Mouse (Mus musculus) heart, postnatal 10 days (tissue): ENCODE measurements around the gene Tent2. TPM values are rescaled to one million over a fixed set of nuclear protein-coding genes. Genes with fewer than 3 reads are reported as not detected.

Experiments used
- DNase-seq, 2 experiments: peaks; one replicate each; pipeline ENCODE4 v3.0.0; 2021
- intact Hi-C: fragments of 180-260 bp; cut with DNase I; formaldehyde crosslinking; loops from one replicate; pipeline ENCODE4 v1.15.1; 2025
- total RNA-seq, 2 experiments: library from RNA; stranded (reverse); gene quantifications; 2 replicates each; pipeline ENCODE4 v1.2.3; 2021

Tent2 gene
- total RNA-seq, 2 experiments from 2014 or later, result 24.0 to 25.8 TPM

DNA sequence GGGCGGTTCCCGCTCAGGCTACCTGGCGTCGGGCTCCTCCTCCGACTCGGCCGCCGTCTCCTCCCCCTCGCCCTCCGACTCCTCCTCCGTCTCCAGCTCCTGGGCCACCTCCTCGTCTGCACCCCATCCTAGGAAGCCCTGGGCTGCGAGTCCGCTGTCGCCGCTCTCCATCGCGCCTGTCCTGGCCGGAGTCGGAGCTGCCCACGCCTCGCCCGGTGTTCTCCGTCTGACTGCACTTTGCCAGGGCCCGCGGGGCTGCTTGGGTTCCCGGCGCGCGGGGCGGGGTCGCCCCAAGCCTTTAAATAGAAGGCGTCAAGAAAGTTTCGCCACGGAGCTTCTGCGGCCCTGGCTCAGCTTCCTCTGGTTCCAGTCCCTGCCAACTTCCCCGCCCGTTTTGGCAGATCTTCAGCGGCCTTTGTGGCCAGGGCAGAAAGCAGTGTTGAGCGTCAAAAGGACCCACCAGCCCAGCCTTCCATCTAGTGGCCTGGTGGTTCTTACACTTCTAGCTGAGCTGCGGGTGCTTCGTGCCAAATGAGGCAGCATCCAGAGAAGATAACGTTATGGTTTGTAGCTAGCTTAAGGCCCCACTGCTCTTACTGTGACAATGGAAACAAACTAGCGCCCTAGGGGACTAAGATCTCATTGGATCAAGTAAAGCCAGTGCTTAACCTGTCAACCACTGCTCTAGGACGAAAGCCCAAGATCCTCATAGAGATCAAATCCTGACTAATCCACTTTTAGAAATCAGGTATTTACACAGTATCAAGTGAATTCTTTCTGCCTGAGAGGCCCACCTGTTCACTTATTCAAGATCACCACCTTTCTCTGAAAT, 47.6 kb downstream of the Tent2 start, which contains the start of gene Cmya5:
Gene Cmya5 (minus strand): TSS at position 389 of the 832 bp plus-strand sequence.
- peak; percentile 97 for DNase-seq
- intact Hi-C loops, result loop anchor here (2.0 to 5.0 kb wide), 3 partner anchors 98 to 392 kb away; no protein-coding TSS in a partner anchor

DNA sequence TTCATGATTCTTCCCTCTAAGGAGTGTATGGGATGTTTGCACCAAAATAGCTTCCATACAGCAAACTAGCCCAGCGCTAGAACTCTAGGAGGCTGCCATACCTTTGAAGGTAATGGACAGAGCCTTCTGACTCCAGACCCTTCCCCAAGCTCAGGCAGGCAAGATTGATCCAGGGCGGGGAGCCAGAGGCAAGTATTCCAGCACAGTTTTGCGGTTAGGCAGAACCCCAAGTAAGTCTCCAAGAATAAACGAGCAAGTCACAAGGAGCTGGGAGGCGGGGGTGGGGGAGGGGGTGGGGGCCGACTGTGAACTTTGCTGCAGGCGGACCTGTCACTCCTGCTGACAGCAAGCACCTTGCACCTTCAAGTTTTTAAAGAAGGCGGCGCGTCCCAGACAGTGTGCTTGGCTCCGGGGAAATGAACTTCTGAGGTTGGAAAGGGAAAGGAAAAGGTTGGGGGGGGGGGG, 48.3 kb downstream of the Tent2 start:
- intact Hi-C loops, result loop anchor here (2.0 to 5.0 kb wide), 2 partner anchors 98 to 157 kb away; no protein-coding TSS in a partner anchor
- DNase-seq, result peak; percentile 39 to 43

DNA sequence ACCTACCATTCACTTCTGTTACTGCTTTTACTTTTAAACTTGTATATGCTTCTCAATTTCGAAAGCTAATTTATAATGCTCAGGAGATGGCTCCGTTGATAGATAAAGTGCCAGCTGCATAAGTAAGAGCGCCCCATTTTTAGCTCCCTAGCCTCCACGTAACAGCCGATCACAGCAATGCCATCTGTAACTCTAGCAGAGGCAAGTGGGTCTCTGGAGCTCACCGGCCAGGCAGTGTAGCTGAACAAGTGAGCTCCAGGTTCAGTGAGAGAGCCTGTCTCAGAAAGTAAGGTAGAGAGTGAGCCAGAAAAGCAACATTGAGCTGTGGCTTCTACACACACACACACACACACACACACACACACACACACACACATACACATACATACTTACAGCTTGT, 51.0 kb downstream of the Tent2 start:
- intact Hi-C loops, result loop anchor here (5.0 kb wide), 1 partner anchor 101 kb away; no protein-coding TSS in a partner anchor
- no peak for DNase-seq

DNA sequence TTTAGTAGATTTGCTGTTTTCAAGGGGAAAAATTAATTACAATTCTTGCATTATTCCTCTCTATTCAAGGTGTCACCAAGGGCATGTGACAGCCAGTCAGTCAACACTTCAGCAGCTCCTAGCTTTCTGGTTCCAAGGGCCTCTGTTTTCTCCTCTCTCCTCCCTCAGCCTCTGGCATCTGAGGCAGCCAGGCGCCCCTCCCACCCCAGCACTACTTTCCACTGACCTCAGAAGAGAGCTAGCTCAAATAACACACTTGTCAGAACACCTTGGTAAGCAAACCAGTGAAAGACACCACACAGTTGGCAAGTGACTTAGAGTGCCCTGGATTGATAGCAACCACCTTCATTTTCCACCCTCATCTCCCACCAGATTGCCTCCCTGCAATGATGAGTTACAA, 54.1 kb downstream of the Tent2 start:
- peak; percentile 57 to 64 for DNase-seq
- intact Hi-C loops, result no loop called here

DNA sequence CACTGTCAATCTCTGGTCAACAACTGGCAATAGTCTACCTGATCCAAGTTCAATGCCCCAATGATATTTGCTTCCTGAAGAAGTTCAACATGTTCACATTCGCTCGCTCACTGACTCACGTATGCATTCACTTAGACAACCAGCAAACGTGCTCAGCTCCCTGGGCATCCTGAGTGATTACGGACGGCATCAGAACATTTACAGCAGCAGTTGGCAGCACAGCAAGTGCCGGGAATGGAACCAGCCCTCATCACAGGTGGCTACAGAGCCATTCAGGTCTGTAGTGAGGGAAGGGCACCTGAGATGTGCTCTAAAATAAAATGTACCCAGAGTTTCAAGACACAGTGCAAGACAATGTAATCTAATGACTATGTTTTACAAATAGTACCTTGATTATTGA, 55.1 kb downstream of the Tent2 start:
- no peak for DNase-seq
- intact Hi-C loops, result no loop called here

DNA sequence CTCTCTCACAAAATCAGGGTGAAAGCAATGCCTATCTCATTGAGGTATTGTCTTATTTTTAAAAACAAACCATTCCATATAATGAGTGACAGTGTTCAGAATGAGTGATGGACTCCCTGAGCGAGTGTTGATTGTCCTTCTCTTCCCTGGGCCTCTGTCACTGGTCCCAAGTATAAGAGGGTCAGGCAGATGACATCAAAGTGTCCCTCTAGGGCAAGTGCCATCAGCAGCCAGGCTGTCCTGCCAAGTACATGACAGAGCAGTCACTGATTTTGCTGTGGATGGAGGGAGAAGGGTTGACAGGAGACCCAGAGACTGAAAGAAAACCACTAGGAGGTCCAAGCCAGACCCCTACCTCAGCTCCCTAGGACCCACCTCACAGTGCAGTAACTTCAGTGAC, 55.9 kb downstream of the Tent2 start:
- intact Hi-C loops, result no loop called here
- peak in 1 of 2 experiments; percentile 27 for DNase-seq

DNA sequence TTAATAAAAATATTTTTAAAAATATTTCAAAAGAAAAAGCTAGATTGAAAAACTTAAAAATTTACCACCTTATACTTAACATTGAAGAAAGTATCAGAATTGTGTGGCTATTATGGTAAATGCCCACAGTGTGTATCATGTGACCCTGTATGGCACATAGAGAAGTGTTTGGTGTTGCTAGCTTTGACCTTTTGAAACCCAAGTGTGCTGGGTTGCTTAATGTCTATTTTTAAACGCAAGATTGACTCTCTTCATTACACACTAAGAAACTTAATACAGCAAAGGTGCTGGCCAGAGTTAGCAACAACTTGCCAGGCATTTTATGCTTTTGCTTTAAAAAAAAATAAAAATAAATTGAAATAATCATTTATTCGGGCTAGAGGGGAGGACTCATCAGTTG, 56.7 kb downstream of the Tent2 start:
- intact Hi-C loops, result no loop called here
- DNase-seq, result no peak

DNA sequence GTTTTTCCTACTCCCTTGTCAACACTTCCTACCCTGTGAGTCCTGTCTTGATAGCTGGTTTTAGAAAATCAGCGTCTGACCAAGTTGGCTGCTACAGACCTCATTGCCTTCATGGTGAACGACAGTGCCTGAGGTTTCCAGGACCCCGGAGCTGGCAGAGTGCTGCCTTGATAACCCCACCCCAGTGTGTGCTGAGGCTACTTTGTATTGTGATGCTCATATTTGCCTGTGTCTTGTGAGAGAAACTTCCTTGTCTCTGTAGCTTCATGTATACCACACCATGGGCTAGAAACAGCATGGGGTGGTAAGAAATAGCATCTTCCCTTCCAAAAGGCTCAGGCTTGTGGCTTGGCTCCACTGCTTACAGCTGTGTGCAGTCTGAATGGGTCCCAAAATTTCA, 61.5 kb downstream of the Tent2 start:
- no peak for DNase-seq
- intact Hi-C loops, result no loop called here

DNA sequence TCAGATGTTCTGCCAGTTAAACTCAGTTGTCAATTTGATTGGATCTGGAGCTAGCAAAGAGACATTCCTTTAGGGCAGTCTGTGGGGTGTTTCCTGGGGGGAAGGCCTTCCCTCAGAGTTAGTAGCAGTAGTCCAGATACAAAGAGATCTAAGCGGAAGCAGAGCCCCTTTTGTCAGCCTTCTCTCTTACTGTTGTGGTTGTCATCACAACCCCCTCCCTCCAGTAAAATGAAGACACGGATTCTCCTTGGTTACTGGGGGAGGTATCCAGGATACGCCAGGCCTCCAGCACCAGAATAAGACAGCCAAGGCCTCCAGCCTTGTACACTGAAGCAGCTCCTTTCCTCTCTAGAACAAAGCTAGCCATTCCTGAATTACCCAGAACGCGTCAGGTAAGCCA, 63.2 kb downstream of the Tent2 start:
- no peak for DNase-seq
- intact Hi-C loops, result no loop called here

DNA sequence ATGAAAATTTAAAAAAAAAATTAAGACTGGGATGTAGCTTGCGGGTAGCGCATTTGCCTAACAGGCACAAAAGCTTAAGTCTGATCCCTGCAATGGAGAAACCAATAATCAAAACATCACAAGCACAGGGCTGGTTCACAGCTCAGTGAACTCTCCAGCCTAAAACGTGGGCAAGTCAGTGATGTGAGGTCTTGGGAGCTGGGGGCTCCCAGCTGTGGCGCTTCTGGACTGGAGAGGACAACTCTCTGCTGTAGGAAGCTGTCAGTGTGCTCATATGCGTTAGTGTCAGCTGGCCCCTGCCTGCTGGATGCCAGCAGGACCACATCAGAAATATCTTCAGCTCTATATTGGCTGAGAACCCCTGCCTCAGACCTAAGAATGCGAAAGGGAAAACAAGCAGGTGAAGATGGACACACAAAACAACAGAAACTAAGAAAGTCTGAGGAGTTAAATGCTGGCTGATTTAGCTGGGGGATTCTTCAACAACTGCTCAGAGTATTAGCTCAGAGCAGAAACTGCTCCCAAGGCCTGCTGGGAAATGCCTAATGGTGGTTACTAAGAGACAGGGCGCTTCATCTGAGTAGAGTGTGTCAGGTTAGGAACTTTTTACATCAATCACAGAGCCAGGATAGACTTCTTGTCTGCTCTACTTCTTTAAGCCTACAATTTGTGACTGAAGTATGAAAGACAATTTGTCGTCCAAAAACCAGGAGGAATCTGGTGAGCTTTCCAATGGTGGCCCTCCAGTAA, 63.9 kb downstream of the Tent2 start:
- DNase-seq, result no peak
- intact Hi-C loops, result no loop called here

DNA sequence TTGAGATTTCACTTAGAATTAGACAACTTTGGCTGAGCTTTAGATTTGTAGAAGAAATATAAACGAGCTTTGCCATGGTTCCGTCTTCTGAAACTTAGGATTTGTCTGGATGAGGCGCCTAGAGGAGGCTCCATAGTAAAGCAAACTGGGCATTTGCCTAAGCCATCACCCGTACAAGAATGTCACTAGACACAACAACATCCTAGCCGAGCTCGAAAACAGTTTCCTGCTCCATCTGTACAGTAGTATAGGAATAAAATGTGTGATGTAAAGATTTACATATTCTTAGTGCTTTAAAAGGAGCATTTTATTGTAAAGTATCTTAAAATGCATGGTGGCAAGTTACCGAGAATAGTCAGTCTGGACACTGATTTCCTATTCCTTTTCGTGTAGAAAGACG, 69.9 kb downstream of the Tent2 start:
- intact Hi-C loops, result no loop called here
- DNase-seq, result no peak

DNA sequence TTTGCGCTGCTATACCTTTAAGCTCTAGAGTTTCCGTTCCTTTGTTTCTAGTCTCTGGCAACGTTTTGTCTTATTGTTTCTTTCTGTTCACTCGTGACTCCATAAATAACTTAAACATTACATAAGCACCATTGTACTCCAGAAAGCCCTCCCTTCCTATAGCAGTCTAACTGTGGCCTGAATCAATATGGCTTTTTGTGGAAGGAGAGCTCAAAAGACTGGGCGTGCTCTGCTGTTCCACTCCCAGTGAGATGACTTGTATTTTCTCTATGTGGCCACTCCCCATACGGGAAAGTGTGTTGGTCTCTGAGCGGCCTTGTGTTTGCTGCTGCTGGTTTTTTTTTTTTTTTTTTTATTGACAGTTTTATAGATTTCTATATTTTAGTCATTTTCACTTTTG, 74.9 kb downstream of the Tent2 start:
- intact Hi-C loops, result no loop called here
- no peak for DNase-seq

DNA sequence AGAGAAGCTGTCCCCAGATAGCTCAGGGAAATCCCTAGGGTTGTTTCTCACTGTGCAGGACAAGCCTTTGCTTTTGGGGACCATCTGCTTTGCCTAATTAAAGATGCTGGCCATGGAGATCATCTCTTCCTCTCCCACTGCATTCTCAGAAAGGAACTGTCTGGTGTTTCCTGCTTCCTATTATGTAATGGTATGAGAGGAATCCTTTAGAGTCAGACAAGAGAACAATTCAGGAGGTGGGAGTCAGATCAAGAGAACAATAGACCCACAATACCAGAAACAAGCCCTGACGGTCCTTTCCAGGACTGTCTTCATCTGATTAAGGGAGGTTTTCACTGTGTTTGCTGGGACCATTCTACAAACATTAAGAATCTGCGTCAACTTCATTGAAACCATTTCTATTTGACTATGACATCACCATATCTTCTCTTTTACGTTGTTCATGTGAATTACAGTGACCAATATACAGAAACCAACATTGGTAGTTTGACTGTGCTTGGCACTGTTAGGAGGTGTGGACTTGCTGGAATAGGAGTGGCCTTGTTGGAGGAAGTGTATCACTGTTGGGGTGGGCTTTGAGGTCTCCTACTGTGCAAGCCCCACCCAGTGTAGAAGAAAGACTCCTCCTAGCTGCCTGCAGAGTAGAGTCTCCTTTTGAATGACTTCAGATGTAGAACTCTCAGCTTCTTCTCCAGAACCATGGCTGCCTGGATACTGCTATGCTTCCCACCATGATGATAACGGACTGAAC, 89.7 kb downstream of the Tent2 start:
- intact Hi-C loops, result no loop called here
- DNase-seq, result no peak

DNA sequence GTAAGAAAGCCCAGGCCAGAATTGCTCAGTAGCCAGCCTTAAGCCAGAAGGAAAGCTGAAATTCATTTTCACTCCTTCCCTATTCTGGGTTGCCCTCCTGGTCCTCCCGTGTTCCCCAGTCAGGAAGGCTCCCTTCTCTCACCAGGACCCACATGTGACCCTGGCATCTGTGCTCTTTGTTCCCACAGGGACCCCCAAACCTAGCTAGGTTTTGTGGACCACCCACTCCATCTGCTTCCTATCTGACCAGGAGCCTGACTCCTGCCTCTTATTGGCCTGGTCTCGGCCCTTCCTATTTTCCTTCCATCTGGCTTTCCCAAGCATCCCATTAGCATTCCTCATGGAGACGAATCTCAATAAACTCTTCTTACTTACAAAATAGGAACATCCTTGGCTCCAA, 93.6 kb downstream of the Tent2 start:
- intact Hi-C loops, result no loop called here
- DNase-seq, result no peak

DNA sequence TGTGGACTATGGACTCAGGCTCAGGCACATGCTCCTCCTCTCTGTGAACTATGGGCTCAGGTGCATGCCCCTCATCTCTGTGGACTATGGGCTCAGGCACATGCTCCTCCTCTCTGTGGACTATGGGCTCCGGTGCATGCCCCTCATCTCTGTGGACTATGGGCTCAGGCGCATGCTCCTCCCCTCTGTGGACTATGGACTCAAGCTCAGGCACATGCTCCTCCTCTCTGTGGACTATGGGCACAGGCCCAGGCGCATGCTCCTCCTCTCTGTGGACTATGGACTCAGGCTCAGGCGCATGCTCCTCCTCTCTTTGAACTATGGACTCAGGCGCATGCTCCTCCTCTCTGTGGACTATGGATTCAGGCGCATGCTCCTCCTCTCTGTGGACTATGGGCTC, 95.5 kb downstream of the Tent2 start:
- DNase-seq, result no peak
- intact Hi-C loops, result no loop called here

Other genes starting within 250 kb of the Tent2 start
- 100 to 1,000 TPM; 118 to 123 TPM for gene Cmya5, start 47.7 kb downstream of the Tent2 start, total RNA-seq
- gene Homer1, start 107.2 kb upstream of the Tent2 start, total RNA-seq, result 10 to 100 TPM; 52.5 to 75.6 TPM